Mouse (Mus musculus): ENCODE measurements around the gene Edem1. TPM values are rescaled to one million over a fixed set of nuclear protein-coding genes. Genes with fewer than 3 reads are reported as not detected.

Edem1 gene
- 10 to 100 TPM; 37.3 to 53.9 TPM for total RNA-seq (2021)
- polyA plus RNA-seq (2012; rRNA removed), result 24.5 and 29.4 TPM in 2 replicates
- long read RNA-seq, full-length matches to known transcripts, result 43 of 45 reads
- long read RNA-seq, partial matches to known transcripts, result 0 of 45 reads
- long read RNA-seq, other reads (novel, unspliced or antisense), result 2 of 45 reads

GRCm38 (mm10) chr6:108828234-108828868, at the start of gene Edem1:
Gene Edem1 (plus strand): TSS chr6:108828641.
- peak; percentile 100 for DNase-seq

- DNase-seq, result no peak
Observed at GRCm38 (mm10) chr6:108781865-108782264, 46.6 kb upstream of the Edem1 start.

- peak; percentile 97 for DNase-seq
Observed at GRCm38 (mm10) chr6:108782526-108783183, 45.8 kb upstream of the Edem1 start, which contains the start of gene Arl8b. Gene Arl8b (plus strand): TSS chr6:108783099.

- DNase-seq, result peak; percentile 65
Observed at GRCm38 (mm10) chr6:108783184-108783881, 45.1 kb upstream of the Edem1 start.

GRCm38 (mm10) chr6:108784056-108784455, 44.4 kb upstream of the Edem1 start:
- peak; percentile 41 for DNase-seq

GRCm38 (mm10) chr6:108784796-108785195, 43.6 kb upstream of the Edem1 start:
- DNase-seq, result no peak

GRCm38 (mm10) chr6:108785551-108785950, 42.9 kb upstream of the Edem1 start:
- no peak for DNase-seq

GRCm38 (mm10) chr6:108791498-108791897, 36.9 kb upstream of the Edem1 start:
- DNase-seq, result no peak

GRCm38 (mm10) chr6:108795912-108796311, 32.5 kb upstream of the Edem1 start:
- DNase-seq, result no peak

- peak; percentile 36 for DNase-seq
Observed at GRCm38 (mm10) chr6:108796706-108797105, 31.7 kb upstream of the Edem1 start.

GRCm38 (mm10) chr6:108805194-108805593, 23.2 kb upstream of the Edem1 start:
- no peak for DNase-seq

- DNase-seq, result no peak
Observed at GRCm38 (mm10) chr6:108805871-108806270, 22.6 kb upstream of the Edem1 start.

GRCm38 (mm10) chr6:108807446-108807845, 21.0 kb upstream of the Edem1 start:
- no peak for DNase-seq

GRCm38 (mm10) chr6:108808786-108809185, 19.7 kb upstream of the Edem1 start:
- DNase-seq, result no peak

- no peak for DNase-seq
Observed at GRCm38 (mm10) chr6:108810237-108810636, 18.2 kb upstream of the Edem1 start.

GRCm38 (mm10) chr6:108812134-108812533, 16.3 kb upstream of the Edem1 start:
- no peak for DNase-seq

GRCm38 (mm10) chr6:108817510-108817909, 10.9 kb upstream of the Edem1 start:
- no peak for DNase-seq

GRCm38 (mm10) chr6:108824816-108825545, 3.5 kb upstream of the Edem1 start:
- DNase-seq, result no peak

GRCm38 (mm10) chr6:108826070-108826469, 2.4 kb upstream of the Edem1 start:
- DNase-seq, result no peak

GRCm38 (mm10) chr6:108827336-108827920, 1.0 kb upstream of the Edem1 start:
- no peak for DNase-seq

- DNase-seq, result no peak
Observed at GRCm38 (mm10) chr6:108828872-108829271, 431 bp downstream of the Edem1 start.

All from adrenal gland, adult 2 months (tissue).